Mouse (Mus musculus) ES-E14 (cell line): ENCODE measurements at regions not wholly inside any gene's neighbourhood (a gene's known extent, or its start where the extent isn't known, plus 50 kb on each side); places are given as distances from the start of the nearest gene placed in this dataset.

ENCODE experiments used
- DNase-seq: peaks from one replicate; pipeline ENCODE4 v3.0.0-alpha.2; 2013; ENCODE audit warnings: low read depth, low spot score
- H3K27ac ChIP-seq: 2 replicates; pipeline ENCODE4 v1.5.1; 2012; ENCODE audit warnings: low read depth, mild to moderate bottlenecking, low read length, moderate library complexity, mixed read lengths; ENCODE audit not compliant: poor library complexity, insufficient read depth, severe bottlenecking
- H3K36me3 ChIP-seq: 2 replicates; pipeline ENCODE4 v1.6.1; 2012; ENCODE audit warnings: mild to moderate bottlenecking, low read length, moderate library complexity, mixed read lengths; ENCODE audit not compliant: control insufficient read depth, poor library complexity, insufficient read depth, severe bottlenecking
- H3K4me1 ChIP-seq, 2 experiments: fragments of 150-350 bp in 1 of 2; sonication (generic) in 1 of 2; 2 replicates each; pipeline ENCODE4 v1.6.1; 2012; ENCODE audit warnings: low read length in 2 of 2, mild to moderate bottlenecking in 1 of 2, mixed read lengths in 1 of 2; ENCODE audit not compliant: control insufficient read depth in 2 of 2, insufficient read depth in 2 of 2, poor library complexity in 1 of 2
- H3K4me3 ChIP-seq, 2 experiments: fragments of 150-350 bp in 1 of 2; sonication (generic) in 1 of 2; 2 replicates each; pipeline ENCODE4 v1.5.1; 2012; ENCODE audit warnings: low read length in 2 of 2, low read depth in 1 of 2, mild to moderate bottlenecking in 1 of 2, mixed read lengths in 1 of 2; ENCODE audit not compliant: insufficient read depth in 1 of 2, poor library complexity in 1 of 2, severe bottlenecking in 1 of 2
- H3K9ac ChIP-seq: 2 replicates; pipeline ENCODE4 v1.6.1; 2012; ENCODE audit warnings: low read depth, mild to moderate bottlenecking, low read length, mixed read lengths; ENCODE audit not compliant: poor library complexity, insufficient read depth, severe bottlenecking
- H3K9me3 ChIP-seq: fragments of 150-350 bp; sonication (generic); 2 replicates; pipeline ENCODE4 v1.6.1; 2012; ENCODE audit warnings: low read depth, mild to moderate bottlenecking, low read length; ENCODE audit not compliant: control insufficient read depth, insufficient read depth
- CHD2 ChIP-seq: IDR thresholded peaks from 2 replicates; pipeline ENCODE4 v1.6.1; 2014; ENCODE audit warnings: mild to moderate bottlenecking, low read depth, low read length, inconsistent platforms
- HCFC1 ChIP-seq: IDR thresholded peaks from 2 replicates; pipeline ENCODE4 v1.6.1; 2012; ENCODE audit warnings: low read length, inconsistent platforms, borderline replicate concordance; ENCODE audit not compliant: insufficient read depth
- MAFK ChIP-seq: IDR thresholded peaks from 2 replicates; pipeline ENCODE4 v1.6.1; 2014; ENCODE audit warnings: mild to moderate bottlenecking, low read depth, low read length, inconsistent platforms; ENCODE audit not compliant: insufficient read depth
- ZC3H11A ChIP-seq: IDR thresholded peaks from 2 replicates; pipeline ENCODE4 v1.6.1; 2012; ENCODE audit warnings: low read depth, mild to moderate bottlenecking, inconsistent platforms, low read length, borderline replicate concordance
- ZNF384 ChIP-seq: IDR thresholded peaks from 2 replicates; pipeline ENCODE4 v1.6.1; 2012; ENCODE audit warnings: low read depth, low read length, inconsistent platforms
- in situ Hi-C, 2 experiments: fragments of 600-800 bp; cut with MboI; formaldehyde crosslinking; loops; one replicate each; pipeline ENCODE4 v1.15.1; 2025; ENCODE audit warnings: low sequenced_read_pairs in 2 of 2, inconsistent platforms in 1 of 2; ENCODE audit not compliant: unreplicated experiment in 2 of 2

- Histone ChIP-seq H3K9me3 (no peaks in the 10 kb centered on the region), H3K4me1 (no peaks in the 10 kb centered on the region), H3K36me3 (no peaks in the 10 kb centered on the region), H3K4me3 (no peak overlapping the region), H3K27ac (no peak overlapping the region), H3K9ac (no peak overlapping the region)
- in situ Hi-C loops = no loop called here
- TF ChIP-seq ZC3H11A (no peak), MAFK (no peak), HCFC1 (no peak), CHD2 (no peak)
- DNase-seq = no peak
Measured at GRCm38 (mm10) chr1:80045141-80045540, 173.1 kb downstream of the Fam124b start.

DNA sequence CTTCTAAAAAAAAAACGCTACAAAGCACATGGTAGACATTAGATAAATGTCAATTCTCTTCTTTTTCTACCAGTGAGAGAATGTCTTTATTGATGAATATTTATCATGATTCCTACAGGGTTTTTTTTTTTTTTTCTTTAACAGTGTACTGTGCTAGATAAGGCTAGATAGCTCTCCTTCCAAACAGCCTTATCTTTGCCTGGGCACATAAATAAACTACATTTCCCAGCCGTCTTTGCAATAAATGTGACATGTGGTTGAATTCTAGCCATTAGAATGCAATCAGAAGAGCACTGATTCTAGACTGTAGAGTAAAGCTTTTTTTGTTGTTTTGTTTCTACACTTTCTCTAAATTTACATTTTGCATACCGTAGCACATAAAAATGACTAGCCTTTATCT lies 177.9 kb downstream of the Fam124b start:
- no peak for DNase-seq
- Histone ChIP-seq H3K9me3 (no peaks in the 10 kb centered on the region), H3K36me3 (no peaks in the 10 kb centered on the region), H3K4me1 (no peaks in the 10 kb centered on the region), H3K27ac (no peak overlapping the region), H3K9ac (no peak overlapping the region), H3K4me3 (no peak overlapping the region)
- no peak for TF ChIP-seq HCFC1
- no peak for TF ChIP-seq ZNF384
- TF ChIP-seq MAFK = no peak
- TF ChIP-seq ZC3H11A = no peak
- in situ Hi-C loops = no loop called here

- Histone ChIP-seq H3K36me3 (no peaks in the 10 kb centered on the region), H3K4me1 (no peaks in the 10 kb centered on the region), H3K9ac (no peak overlapping the region), H3K4me3 (no peak overlapping the region), H3K27ac (no peak overlapping the region), H3K9me3 (no peaks in the 10 kb centered on the region)
- in situ Hi-C loops = no loop called here
- no peak for TF ChIP-seq CHD2
- no peak for TF ChIP-seq ZNF384
- no peak for TF ChIP-seq MAFK
- TF ChIP-seq HCFC1 = no peak
- TF ChIP-seq ZC3H11A = no peak
- DNase-seq = no peak
Measured at GRCm38 (mm10) chr1:80039891-80040290, 178.4 kb downstream of the Fam124b start.

DNA sequence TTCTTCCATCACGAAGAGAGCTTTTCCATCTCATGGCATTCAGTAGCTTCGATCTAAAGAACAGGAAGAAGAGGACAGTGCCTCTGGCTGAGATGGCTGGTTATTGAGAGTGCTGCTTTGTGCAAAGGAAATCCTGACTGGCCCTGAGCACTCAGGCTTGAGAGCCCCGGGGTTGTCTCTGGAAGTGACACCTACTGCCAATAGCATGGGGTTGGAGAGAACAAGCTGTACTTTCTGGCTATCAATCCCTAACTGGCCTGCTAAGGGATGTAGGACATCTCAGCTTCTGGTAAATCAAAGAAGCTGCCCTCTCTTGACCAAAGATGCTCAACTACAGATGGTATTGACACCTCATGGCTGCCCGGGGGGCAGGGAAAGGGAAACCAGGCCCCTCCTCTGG lies 178.2 kb upstream of the Serpine2 start:
- Histone ChIP-seq H3K4me1 (no peaks in the 10 kb centered on the region), H3K9ac (no peak overlapping the region), H3K4me3 (no peak overlapping the region), H3K27ac (no peak overlapping the region), H3K36me3 (no peaks in the 10 kb centered on the region), H3K9me3 (no peaks in the 10 kb centered on the region)
- no peak for TF ChIP-seq CHD2
- TF ChIP-seq HCFC1 = no peak
- no peak for TF ChIP-seq ZC3H11A
- no peak for TF ChIP-seq ZNF384
- in situ Hi-C loops = no loop called here
- no peak for DNase-seq

GRCm38 (mm10) chr1:80038059-80038458 lies 177.1 kb upstream of the Serpine2 start:
- Histone ChIP-seq H3K27ac (no peak overlapping the region), H3K9ac (no peak overlapping the region), H3K4me1 (no peaks in the 10 kb centered on the region), H3K36me3 (no peaks in the 10 kb centered on the region), H3K9me3 (no peaks in the 10 kb centered on the region), H3K4me3 (no peak overlapping the region)
- TF ChIP-seq CHD2 = no peak
- TF ChIP-seq ZC3H11A = no peak
- no peak for TF ChIP-seq MAFK
- no peak for TF ChIP-seq ZNF384
- TF ChIP-seq HCFC1 = no peak
- in situ Hi-C loops = no loop called here
- no peak for DNase-seq
